Mouse (Mus musculus) bone marrow macrophage, adult 2 months (primary cell): ENCODE data around the gene Pard3.

Experiments
- CTCF ChIP-seq: IDR thresholded peaks from 2 replicates; pipeline ENCODE4 v1.5.1; 2012; ENCODE audit warnings: low read depth, mild to moderate bottlenecking, low read length, moderate library complexity
- POLR2A ChIP-seq: IDR thresholded peaks from 2 replicates; pipeline ENCODE4 v1.6.1; 2012; ENCODE audit warnings: mild to moderate bottlenecking, low read depth, low read length, borderline replicate concordance

GRCm38 (mm10) chr8:127090435-127090834 is 26.7 kb downstream of the Pard3 start:
- TF ChIP-seq CTCF (no peak), POLR2A (no peak)
